Mouse (Mus musculus) lung, embryonic 16.5 days (tissue): ENCODE results near the gene Ucp3. TPM values are rescaled to one million over a fixed set of nuclear protein-coding genes. Genes with fewer than 3 reads are reported as not detected.

ENCODE experiments used
- ATAC-seq: fragments of 200-750 bp; cut with Nextera tagmentation; 2 replicates; pipeline ENCODE4 v1.8.0; 2017; ENCODE audit warnings: low read depth, mild to moderate bottlenecking, moderate library complexity
- H3K27ac ChIP-seq: fragments of 300-500 bp; sonication (generic); 2 replicates; pipeline ENCODE4 v1.5.1; 2014; ENCODE audit warnings: mild to moderate bottlenecking, control low read depth, low read length
- H3K27me3 ChIP-seq: fragments of 300-500 bp; sonication (generic); 2 replicates; pipeline ENCODE4 v1.6.1; 2014; ENCODE audit warnings: low read depth, low read length, mixed read lengths; ENCODE audit not compliant: control insufficient read depth, insufficient read depth
- H3K36me3 ChIP-seq: fragments of 300-500 bp; sonication (generic); 2 replicates; pipeline ENCODE4 v1.6.1; 2014; ENCODE audit warnings: low read length; ENCODE audit not compliant: control insufficient read depth, insufficient read depth
- H3K4me1 ChIP-seq: fragments of 300-500 bp; sonication (generic); replicated peaks from 2 replicates; pipeline ENCODE4 v1.6.1; 2014; ENCODE audit warnings: low read length, mixed read lengths; ENCODE audit not compliant: control insufficient read depth, insufficient read depth
- H3K4me2 ChIP-seq: fragments of 300-500 bp; sonication (generic); 2 replicates; pipeline ENCODE4 v1.6.1; 2014; ENCODE audit warnings: low read depth, low read length, control low read depth
- H3K4me3 ChIP-seq: fragments of 300-500 bp; sonication (generic); 2 replicates; pipeline ENCODE4 v1.5.1; 2014; ENCODE audit warnings: mild to moderate bottlenecking, low read length, control low read depth
- H3K9ac ChIP-seq: fragments of 300-500 bp; sonication (generic); 2 replicates; pipeline ENCODE4 v1.6.1; 2014; ENCODE audit warnings: low read length, control low read depth
- H3K9me3 ChIP-seq: fragments of 300-500 bp; sonication (generic); 2 replicates; pipeline ENCODE4 v1.6.1; 2016; ENCODE audit warnings: low read length; ENCODE audit not compliant: control insufficient read depth
- WGBS: fragments of 180-500 bp; shearing (Covaris S2); extraction: QIAGEN DNeasy Blood & Tissue Kit; methylation state at CpG from one replicate; pipeline ENCODE4 v1.1.7; 2014; 5-methylcytosine and 5-hydroxymethylcytosine counted together
- polyA plus RNA-seq: library from polyadenylated mRNA; unstranded; fragments of >200 nt; fragmentation: Nextera tagmentation; extraction: Ambion mirVana; gene quantifications from 2 replicates; pipeline ENCODE4 v1.2.1, GENCODE M21; 2015

Ucp3 gene
- polyA plus RNA-seq: 0.09 TPM in 1 of 2 replicates, not detected in the other

GRCm38 (mm10) chr7:100472777-100473176 is at the start of gene Ucp3:
TSS of gene Ucp3 (plus strand) at chr7:100472990.
- Histone ChIP-seq H3K36me3 (peaks cover 6% of the 10 kb centered on the region; the same call in 1 of the 2 replicates), H3K4me1 (peaks cover 5% of the 10 kb centered on the region; the same call in 1 of the 2 replicates), H3K4me2 (no peak within 1 kb of the TSS), H3K9ac (no peak within 1 kb of the TSS), H3K27ac (no peak within 1 kb of the TSS), H3K9me3 (no peaks in the 10 kb centered on the region), H3K4me3 (no peak within 1 kb of the TSS), H3K27me3 (no peaks in the 10 kb centered on the region)
- 64% methylated on average over 6 of the region's 6 CpGs for WGBS
- no peak for ATAC-seq

GRCm38 (mm10) chr7:100425795-100426194 is 47.0 kb upstream of the Ucp3 start:
- ATAC-seq: no peak
- no peak overlapping the region for H3K4me2 ChIP-seq
- H3K36me3 ChIP-seq: peaks cover 35% of the 10 kb centered on the region
- no peak overlapping the region for H3K9ac ChIP-seq
- no peak overlapping the region for H3K27ac ChIP-seq
- H3K27me3 ChIP-seq: no peaks in the 10 kb centered on the region
- H3K4me3 ChIP-seq: no peak overlapping the region
- no peaks in the 10 kb centered on the region for H3K9me3 ChIP-seq
- WGBS: 93% methylated on average over 3 of the region's 3 CpGs
- no peaks in the 10 kb centered on the region for H3K4me1 ChIP-seq

- no peak for ATAC-seq
- peaks cover 34% of the 10 kb centered on the region for H3K36me3 ChIP-seq
- no peaks in the 10 kb centered on the region for H3K9me3 ChIP-seq
- no peak overlapping the region for H3K9ac ChIP-seq
- no peak overlapping the region for H3K4me2 ChIP-seq
- H3K27me3 ChIP-seq: no peaks in the 10 kb centered on the region
- 56% methylated on average over 3 of the region's 3 CpGs for WGBS
- H3K4me1 ChIP-seq: no peaks in the 10 kb centered on the region
- no peak overlapping the region for H3K27ac ChIP-seq
- H3K4me3 ChIP-seq: no peak overlapping the region
Measured at GRCm38 (mm10) chr7:100429102-100429501, 43.7 kb upstream of the Ucp3 start.

GRCm38 (mm10) chr7:100429911-100430310 is 42.9 kb upstream of the Ucp3 start:
- no peaks in the 10 kb centered on the region for H3K27me3 ChIP-seq
- 90% methylated on average over 11 of the region's 11 CpGs for WGBS
- no peaks in the 10 kb centered on the region for H3K9me3 ChIP-seq
- peaks cover 29% of the 10 kb centered on the region for H3K36me3 ChIP-seq
- no peak for ATAC-seq
- H3K9ac ChIP-seq: no peak overlapping the region
- no peaks in the 10 kb centered on the region for H3K4me1 ChIP-seq
- no peak overlapping the region for H3K4me2 ChIP-seq
- no peak overlapping the region for H3K4me3 ChIP-seq
- no peak overlapping the region for H3K27ac ChIP-seq

- Histone ChIP-seq H3K27ac (no peak overlapping the region), H3K4me2 (no peak overlapping the region), H3K9ac (no peak overlapping the region), H3K4me1 (no peaks in the 10 kb centered on the region), H3K27me3 (no peaks in the 10 kb centered on the region), H3K4me3 (no peak overlapping the region), H3K9me3 (no peaks in the 10 kb centered on the region), H3K36me3 (peaks cover 24% of the 10 kb centered on the region)
- ATAC-seq: peak; percentile 76
- 61% methylated on average over 5 of the region's 5 CpGs for WGBS
Measured at GRCm38 (mm10) chr7:100431103-100431502, 41.7 kb upstream of the Ucp3 start.

- Histone ChIP-seq H3K36me3 (peaks cover 19% of the 10 kb centered on the region), H3K4me3 (no peak overlapping the region), H3K27ac (no peak overlapping the region), H3K4me1 (no peaks in the 10 kb centered on the region), H3K9me3 (no peaks in the 10 kb centered on the region), H3K9ac (no peak overlapping the region), H3K4me2 (no peak overlapping the region), H3K27me3 (no peaks in the 10 kb centered on the region)
- 89% methylated on average over 6 of the region's 6 CpGs for WGBS
- ATAC-seq: no peak
Measured at GRCm38 (mm10) chr7:100433295-100433694, 39.5 kb upstream of the Ucp3 start.

GRCm38 (mm10) chr7:100443728-100444127 is 29.1 kb upstream of the Ucp3 start:
- H3K36me3 ChIP-seq: peaks cover 23% of the 10 kb centered on the region
- no peak for ATAC-seq

GRCm38 (mm10) chr7:100446271-100446670 is 26.5 kb upstream of the Ucp3 start:
- Histone ChIP-seq H3K4me3 (no peak overlapping the region), H3K36me3 (peaks cover 23% of the 10 kb centered on the region), H3K9me3 (no peaks in the 10 kb centered on the region), H3K9ac (no peak overlapping the region), H3K27ac (no peak overlapping the region), H3K4me2 (no peak overlapping the region), H3K27me3 (no peaks in the 10 kb centered on the region), H3K4me1 (no peaks in the 10 kb centered on the region)
- ATAC-seq: no peak
- 90% methylated on average over 5 of the region's 5 CpGs for WGBS

More at GRCm38 (mm10) chr7:100443728-100444127, 29.1 kb upstream of the Ucp3 start:
- no peak overlapping the region for H3K9ac ChIP-seq
- no peak overlapping the region for H3K4me2 ChIP-seq
- H3K4me1 ChIP-seq: no peaks in the 10 kb centered on the region
- H3K4me3 ChIP-seq: no peak overlapping the region
- no peaks in the 10 kb centered on the region for H3K9me3 ChIP-seq
- 83% methylated on average over 4 of the region's 4 CpGs for WGBS
- H3K27me3 ChIP-seq: no peaks in the 10 kb centered on the region
- no peak overlapping the region for H3K27ac ChIP-seq

GRCm38 (mm10) chr7:100448530-100448929 is 24.3 kb upstream of the Ucp3 start:
- Histone ChIP-seq H3K4me2 (no peak overlapping the region), H3K27me3 (no peaks in the 10 kb centered on the region), H3K9ac (no peak overlapping the region), H3K4me1 (no peaks in the 10 kb centered on the region), H3K4me3 (no peak overlapping the region), H3K36me3 (peaks cover 24% of the 10 kb centered on the region), H3K27ac (no peak overlapping the region), H3K9me3 (no peaks in the 10 kb centered on the region)
- WGBS: 92% methylated on average over 12 of the region's 12 CpGs
- ATAC-seq: no peak

GRCm38 (mm10) chr7:100448985-100449384 is 23.8 kb upstream of the Ucp3 start:
- Histone ChIP-seq H3K9me3 (no peaks in the 10 kb centered on the region), H3K27ac (no peak overlapping the region), H3K36me3 (peaks cover 24% of the 10 kb centered on the region), H3K9ac (no peak overlapping the region), H3K27me3 (no peaks in the 10 kb centered on the region), H3K4me3 (no peak overlapping the region), H3K4me2 (no peak overlapping the region), H3K4me1 (no peaks in the 10 kb centered on the region)
- WGBS: 86% methylated on average over 3 of the region's 3 CpGs
- no peak for ATAC-seq
